10 mouse cellular contexts compared by ENCODE assay signal in genomic region chr12:33315804-33316203, GRCm38 (mm10).
DNase-seq lines count a peak whose midpoint lies in the region; ATAC-seq and TF ChIP-seq lines count a peak whose summit lies in the region.
"Had no signal": no experiment of that assay in that cellular context is flagged by ENCODE, and none has a peak within 500 bp of the region (broad histone marks: within the 10 kb centered on the region; RNA-seq: fewer than 3 reads in every experiment).

No protein-coding gene starts in this region.

- DNase-seq in lung, embryonic 14.5 days: no peak
- DNase-seq in lung, postnatal 4 days: no peak
- DNase-seq in liver, embryonic 11.5 days (ENCODE audit: low spot score): no peak
- peak; percentile 57 for DNase-seq in thymus, postnatal 0 days (ENCODE audit: low spot score)
- no peak for DNase-seq in cerebellum, postnatal 36 days
- DNase-seq in midbrain, embryonic 14.5 days: no peak
- DNase-seq in retina, embryonic 14.5 days (ENCODE audit: low spot score): no peak

- H3K4me2 ChIP-seq in lung, embryonic 14.5 days: no peak overlapping the region
- H3K4me2 ChIP-seq in liver, embryonic 11.5 days: peak overlapping the region; percentile 83
- H3K4me2 ChIP-seq in midbrain, embryonic 14.5 days (ENCODE audit: low read length): no peak overlapping the region
- H3K4me2 ChIP-seq: hindbrain, embryonic 12.5 days; midbrain, embryonic 12.5 days had no signal

- ATAC-seq in lung, embryonic 14.5 days (ENCODE audit: insufficient read depth): no peak
- no peak for ATAC-seq in liver, embryonic 11.5 days (replicated peaks; ENCODE audit: low FRiP score)
- no peak for ATAC-seq in midbrain, embryonic 14.5 days (ENCODE audit: low FRiP score, low TSS enrichment)

- TF ChIP-seq POLR2A in bone marrow macrophage, adult 2 months (IDR thresholded peaks at IDR 0.05; ENCODE audit: borderline replicate concordance, low read depth, low read length): no peak

- no peaks in the 10 kb centered on the region for H3K4me1 ChIP-seq in lung, embryonic 14.5 days (ENCODE audit: insufficient read depth)
- peaks cover 55% of the 10 kb centered on the region for H3K4me1 ChIP-seq in bone marrow macrophage, adult 2 months (ENCODE audit: control insufficient read depth, insufficient read depth, low read length)
- H3K4me1 ChIP-seq in liver, embryonic 11.5 days (replicated peaks; ENCODE audit: control insufficient read depth, insufficient read depth, low read length): peaks cover 31% of the 10 kb centered on the region
- 0 out of 2 replicates have a peak, but pooled peaks cover 2% of the 10 kb centered on the region for H3K4me1 ChIP-seq in midbrain, embryonic 14.5 days (ENCODE audit: control insufficient read depth, insufficient read depth, low read length)

- WGBS in lung, embryonic 14.5 days: 68% methylated on average over 5 of the region's 5 CpGs
- WGBS in liver, embryonic 11.5 days: 39% methylated on average over 5 of the region's 5 CpGs
- 83% methylated on average over 5 of the region's 5 CpGs for whole genome bisulfite sequencing in midbrain, embryonic 14.5 days

- H3K36me3 ChIP-seq in lung, embryonic 14.5 days (ENCODE audit: insufficient read depth): no peaks in the 10 kb centered on the region
- no peaks in the 10 kb centered on the region for H3K36me3 ChIP-seq in liver, embryonic 11.5 days (ENCODE audit: control insufficient read depth, insufficient read depth, low read length)
- H3K36me3 ChIP-seq in midbrain, embryonic 14.5 days (ENCODE audit: control insufficient read depth, insufficient read depth, low read length): no peaks in the 10 kb centered on the region
- H3K36me3 ChIP-seq: hindbrain, embryonic 12.5 days; midbrain, embryonic 12.5 days had no signal

- H3K4me3 ChIP-seq in lung, embryonic 14.5 days (ENCODE audit: low read depth, low read length): no peak overlapping the region
- H3K4me3 ChIP-seq in bone marrow macrophage, adult 2 months (ENCODE audit: insufficient read depth, low read length): peak overlapping the region; percentile 66
- H3K4me3 ChIP-seq in liver, embryonic 11.5 days (ENCODE audit: low read depth, low read length): peak overlapping the region; percentile 57
- no peak overlapping the region for H3K4me3 ChIP-seq in midbrain, embryonic 14.5 days (replicated peaks; ENCODE audit: low read depth, low read length)
- H3K4me3 ChIP-seq: hindbrain, embryonic 12.5 days; midbrain, embryonic 12.5 days had no signal

- 0 out of 2 replicates have a peak overlapping the region, but pooled peaks have one; percentile 30 for H3K27ac ChIP-seq in lung, embryonic 14.5 days (ENCODE audit: low read depth)
- peak overlapping the region; percentile 60 for H3K27ac ChIP-seq in bone marrow macrophage, adult 2 months (ENCODE audit: insufficient read depth, low read depth, low read length)
- H3K27ac ChIP-seq in liver, embryonic 11.5 days (ENCODE audit: low read depth, low read length): peak overlapping the region; percentile 94
- no peak overlapping the region for H3K27ac ChIP-seq in midbrain, embryonic 14.5 days (replicated peaks; ENCODE audit: low read depth, low read length)
- H3K27ac ChIP-seq: hindbrain, embryonic 12.5 days; midbrain, embryonic 12.5 days had no signal

- H3K9me3 ChIP-seq in lung, embryonic 14.5 days (ENCODE audit: low read depth, low read length): no peaks in the 10 kb centered on the region
- H3K9me3 ChIP-seq in liver, embryonic 11.5 days (ENCODE audit: control insufficient read depth, low read length): no peaks in the 10 kb centered on the region
- no peaks in the 10 kb centered on the region for H3K9me3 ChIP-seq in midbrain, embryonic 14.5 days (ENCODE audit: control insufficient read depth, low read length)
- H3K9me3 ChIP-seq: hindbrain, embryonic 12.5 days; midbrain, embryonic 12.5 days had no signal

- no peaks in the 10 kb centered on the region for H3K27me3 ChIP-seq in lung, embryonic 14.5 days (ENCODE audit: insufficient read depth, low read length)
- H3K27me3 ChIP-seq in liver, embryonic 11.5 days (replicated peaks; ENCODE audit: control insufficient read depth, insufficient read depth, low read length): no peaks in the 10 kb centered on the region
- no peaks in the 10 kb centered on the region for H3K27me3 ChIP-seq in midbrain, embryonic 14.5 days (ENCODE audit: control insufficient read depth, insufficient read depth, low read length)
- H3K27me3 ChIP-seq: hindbrain, embryonic 12.5 days; midbrain, embryonic 12.5 days had no signal

- TF ChIP-seq CTCF in lung, embryonic 14.5 days (IDR thresholded peaks at IDR 0.05; ENCODE audit: low read depth): no peak
- TF ChIP-seq CTCF in bone marrow macrophage, adult 2 months (IDR thresholded peaks at IDR 0.05; ENCODE audit: low read depth, low read length): no peak

- no peak overlapping the region for H3K9ac ChIP-seq in lung, embryonic 14.5 days
- peak overlapping the region; percentile 72 for H3K9ac ChIP-seq in liver, embryonic 11.5 days (ENCODE audit: low read depth, low read length)
- no peak overlapping the region for H3K9ac ChIP-seq in midbrain, embryonic 14.5 days (replicated peaks; ENCODE audit: low read length)
- H3K9ac ChIP-seq: hindbrain, embryonic 12.5 days; midbrain, embryonic 12.5 days had no signal

Comparison
In these comparisons a context has a peak if more than half of its experiments do, and no peak if none do; other contexts are left out.
1. H3K4me3 ChIP-seq: peak in bone marrow macrophage, adult 2 months (single experiment) and liver, embryonic 11.5 days (single experiment); none in lung, embryonic 14.5 days (single experiment) and midbrain, embryonic 14.5 days (single experiment).